Mouse (Mus musculus): Measurements from ENCODE around the gene Mbnl1. TPM values are rescaled to one million over a fixed set of nuclear protein-coding genes. Genes with fewer than 3 reads are reported as not detected.

The Mbnl1 gene
- polyA plus RNA-seq (2014; fragmentation: Illumina TruSeq; extraction: RNeasy Lipid Tissue Mini Kit (QIAGEN cat#74804)) = 608 TPM

DNA sequence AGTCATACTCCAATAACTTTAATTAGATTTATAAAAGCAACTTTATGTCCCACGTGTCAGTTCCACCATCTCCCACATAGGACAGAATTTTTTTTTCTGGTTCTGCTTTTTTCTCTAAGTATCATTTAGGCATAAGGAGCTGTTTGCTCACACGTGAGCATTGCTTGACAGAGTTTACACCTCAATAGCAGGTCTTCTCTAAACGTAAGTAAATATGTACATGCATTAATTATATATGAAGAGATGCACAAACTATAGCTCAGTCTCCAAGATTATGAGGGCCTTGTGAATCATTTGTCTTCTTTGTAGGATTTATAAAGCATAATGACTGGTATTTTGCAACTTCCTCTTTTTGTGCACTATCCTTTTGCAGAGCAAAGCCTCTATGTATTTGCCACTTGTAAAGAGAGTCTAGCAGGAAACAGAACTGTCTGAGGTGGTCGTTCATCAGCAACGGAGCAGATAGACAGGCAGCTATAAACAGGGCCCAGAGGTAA lies at the start of gene Mbnl1:
Mbnl1 (plus strand) TSS at position 150 of the 497 bp plus-strand sequence.

All from ovary, adult 10 weeks (tissue).